Mouse (Mus musculus): ENCODE data around the gene Kcna1.

Gene Kcna1

DNA sequence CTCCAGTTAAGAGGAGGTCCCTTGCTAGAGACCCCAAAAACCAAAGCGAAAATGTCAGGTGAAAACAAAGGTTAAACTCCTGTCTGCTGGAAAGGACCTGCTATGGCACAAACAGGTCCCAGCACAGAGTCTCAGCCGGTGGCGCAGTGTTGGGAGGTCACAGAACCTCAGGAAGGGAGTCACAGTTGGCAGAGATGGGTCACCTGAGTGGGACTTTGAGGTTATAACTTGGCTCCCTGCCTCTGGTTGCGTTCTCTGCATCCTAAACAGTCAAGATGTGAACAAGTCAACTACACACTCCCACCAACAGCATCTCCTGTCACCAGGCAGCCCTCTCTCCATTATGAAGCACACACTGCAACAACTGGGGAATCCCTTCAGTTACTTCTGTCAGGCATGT is 48.4 kb downstream of the Kcna1 start:
- no peak for DNase-seq (ENCODE audit: low read depth)

DNA sequence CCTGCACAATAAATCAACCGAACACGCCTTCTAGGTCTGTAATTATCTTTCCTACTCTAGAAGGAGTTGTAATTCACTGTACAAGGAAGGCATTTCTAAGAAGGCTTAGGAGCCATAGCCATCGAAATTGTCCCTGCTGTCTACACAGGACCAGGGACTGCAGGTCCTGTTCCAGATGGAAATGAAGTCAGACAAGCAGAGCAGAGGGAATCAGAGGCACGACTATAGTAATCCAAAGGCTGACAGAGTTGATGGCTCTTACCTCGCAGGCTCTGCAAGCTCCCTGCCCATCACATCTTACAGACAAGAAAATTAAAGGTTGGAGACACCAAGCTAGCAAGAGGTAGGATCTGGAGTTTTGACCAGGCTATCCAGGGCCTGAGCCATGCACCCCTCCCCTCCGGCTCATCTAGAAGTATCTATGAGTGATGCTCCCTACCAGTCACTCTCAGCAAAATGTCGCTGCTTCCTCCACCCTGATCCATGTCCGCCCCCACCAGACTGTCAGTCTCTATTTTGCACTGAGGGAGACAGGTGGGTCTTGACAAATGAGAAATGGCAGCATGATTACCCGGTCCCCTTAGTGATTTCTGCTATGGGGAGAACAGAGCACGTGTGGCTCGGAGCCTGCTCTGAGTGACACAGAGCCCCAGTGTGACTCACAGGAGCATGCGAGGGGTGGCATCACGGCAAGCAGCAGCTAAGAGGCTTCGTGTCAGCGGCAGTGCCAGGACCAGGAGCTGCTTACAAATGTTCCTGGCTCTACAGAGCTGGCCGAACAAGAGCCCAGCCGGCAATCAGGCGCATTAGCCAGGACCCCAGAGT is 50.2 kb downstream of the Kcna1 start:
- DNase-seq (ENCODE audit: low read depth), result no peak

DNA sequence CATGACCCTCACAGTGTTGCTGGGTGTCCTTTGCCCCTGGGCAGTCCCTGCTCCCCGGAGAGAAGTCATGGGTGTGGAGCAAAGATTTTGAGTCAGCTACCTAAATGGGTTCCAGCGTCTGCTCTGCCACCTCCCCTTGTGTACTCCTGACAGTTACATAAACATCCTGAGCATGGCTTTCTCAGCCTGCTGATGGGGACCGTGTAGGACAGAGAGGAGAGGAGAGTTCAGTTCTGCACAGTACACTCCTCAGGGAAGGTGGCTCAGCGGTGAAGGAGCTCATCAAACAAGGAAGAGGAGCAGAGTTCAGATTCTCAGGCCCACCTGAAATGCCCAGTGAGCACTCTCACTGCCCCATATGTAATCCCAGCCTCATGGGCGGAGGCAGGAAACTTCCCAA is 51.1 kb downstream of the Kcna1 start:
- no peak for DNase-seq (ENCODE audit: low read depth)

DNA sequence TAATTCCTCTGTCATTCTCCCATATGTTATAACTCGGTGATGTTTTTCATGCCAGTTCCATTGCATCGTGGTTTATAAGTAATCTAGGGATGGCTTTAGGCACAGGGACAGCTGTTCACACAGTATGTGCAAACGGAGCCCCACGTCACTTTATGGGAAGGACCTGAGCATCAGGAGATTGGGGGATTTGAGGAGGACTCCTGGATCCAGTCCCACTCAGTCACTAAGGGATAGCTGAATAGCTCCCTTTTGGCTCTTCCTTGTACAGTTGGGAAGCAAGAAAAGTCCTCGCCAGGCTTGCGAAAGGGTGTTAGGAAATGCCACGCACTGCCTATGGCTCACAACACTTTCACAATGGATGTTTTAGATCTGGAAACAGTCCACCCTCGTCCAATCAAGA is 51.8 kb downstream of the Kcna1 start:
- DNase-seq (ENCODE audit: low read depth), result peak; percentile 56

DNA sequence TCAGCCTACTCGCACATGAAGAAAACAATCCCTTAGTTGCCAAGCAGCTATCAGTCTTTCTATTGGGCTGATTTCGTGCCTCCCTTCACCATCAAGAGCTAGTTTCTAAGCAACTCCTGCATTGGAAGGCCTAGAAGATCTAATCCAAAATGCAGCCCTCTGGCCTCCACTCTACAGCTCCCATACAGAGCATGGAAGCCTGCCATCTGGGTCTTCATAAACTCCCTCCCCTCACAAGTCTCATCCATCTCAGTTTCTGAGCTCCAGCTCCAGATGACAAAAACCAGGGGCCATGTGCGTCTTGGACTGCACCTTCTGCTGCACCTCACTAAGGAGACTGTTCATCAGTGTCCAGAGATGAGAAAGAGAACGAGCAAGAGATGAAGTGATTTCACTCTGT is 52.8 kb downstream of the Kcna1 start:
- no peak for DNase-seq (ENCODE audit: low read depth)

Measured in NIH3T3 (cell line).